In genomic region chr13:73683682-73684081, GRCm38 (mm10) we compare ENCODE assay signal across 10 mouse cellular contexts. TPM values are rescaled to one million over a fixed set of nuclear protein-coding genes. Genes with fewer than 3 reads are reported as not detected.
DNase-seq lines count a peak whose midpoint lies in the region; ATAC-seq lines count a peak whose summit lies in the region.
"Had no signal": no experiment of that assay in that cellular context is flagged by ENCODE, and none has a peak within 500 bp of the region (broad histone marks: within the 10 kb centered on the region; RNA-seq: fewer than 3 reads in every experiment).

No protein-coding gene starts in this region.

- H3K9ac ChIP-seq in midbrain, embryonic 11.5 days (ENCODE audit: low read length), result no peak overlapping the region
- H3K9ac ChIP-seq: heart, embryonic 13.5 days had no signal

- intact Hi-C loops in heart, postnatal 36 days (cut with DNase I), result no loop called here

- WGBS in midbrain, embryonic 11.5 days, result 86% methylated on average over 11 of the region's 11 CpGs

- H3K4me3 ChIP-seq in brown adipose tissue, adult 24 weeks (ENCODE audit: insufficient read depth, low read depth, low read length), result no peak overlapping the region
- H3K4me3 ChIP-seq in midbrain, embryonic 11.5 days (ENCODE audit: low read depth, low read length), result no peak overlapping the region
- H3K4me3 ChIP-seq: heart, embryonic 13.5 days had no signal

- H3K27me3 ChIP-seq in midbrain, embryonic 11.5 days (ENCODE audit: control insufficient read depth, insufficient read depth, low read length), result no peaks in the 10 kb centered on the region

- no peak for ATAC-seq in midbrain, embryonic 11.5 days (ENCODE audit: low FRiP score)

- H3K4me1 ChIP-seq in brown adipose tissue, adult 24 weeks (ENCODE audit: control insufficient read depth, insufficient read depth, insufficient read length, low read length), result peaks cover 6% of the 10 kb centered on the region; the same call in 1 of the 2 replicates
- H3K4me1 ChIP-seq in midbrain, embryonic 11.5 days (ENCODE audit: control insufficient read depth, insufficient read depth, low read length), result no peaks in the 10 kb centered on the region
- H3K4me1 ChIP-seq: heart, embryonic 13.5 days had no signal

- H3K36me3 ChIP-seq in midbrain, embryonic 11.5 days (ENCODE audit: control insufficient read depth, insufficient read depth, low read length), result no peaks in the 10 kb centered on the region
- H3K36me3 ChIP-seq: heart, embryonic 13.5 days had no signal

- H3K4me2 ChIP-seq in midbrain, embryonic 11.5 days, result no peak overlapping the region
- H3K4me2 ChIP-seq: heart, embryonic 13.5 days had no signal

- DNase-seq in kidney, postnatal 25 days, result peak; percentile 36 to 74
- no peak for DNase-seq in kidney, postnatal 4 days
- DNase-seq in heart, postnatal 36 days, result peak; percentile 18 to 24
- peak; percentile 4 for DNase-seq in ovary, postnatal 14 days (ENCODE audit: low spot score)
- DNase-seq in urinary bladder, postnatal 10 days (ENCODE audit: low spot score), result no peak
- DNase-seq in midbrain, embryonic 11.5 days (ENCODE audit: low spot score, missing footprints), result no peak
- DNase-seq: embryo, embryonic 11 days had no signal

- H3K27ac ChIP-seq in brown adipose tissue, adult 24 weeks (replicated peaks; ENCODE audit: low read depth, low read length), result peak overlapping the region; percentile 99
- no peak overlapping the region for H3K27ac ChIP-seq in midbrain, embryonic 11.5 days (ENCODE audit: low read depth, low read length)
- H3K27ac ChIP-seq: heart, embryonic 13.5 days had no signal

- H3K9me3 ChIP-seq in midbrain, embryonic 11.5 days (ENCODE audit: control insufficient read depth, low read length), result no peaks in the 10 kb centered on the region
- H3K9me3 ChIP-seq: heart, embryonic 13.5 days had no signal

RNA-seq across cellular contexts. Expression of gene Slc6a18, which starts 5.9 kb away (rescaled TPM):
- polyA plus RNA-seq in brown adipose tissue, adult 24 weeks (2012; ENCODE audit: insufficient read depth, insufficient read length, missing spikeins), result not detected in 2 replicates
- total RNA-seq in heart, postnatal 36 days (2021), result not detected
- polyA plus RNA-seq in midbrain, embryonic 11.5 days (2014; fragmentation: Nextera tagmentation; extraction: Ambion mirVana), result not detected in 2 replicates
- total RNA-seq: left cerebral cortex, adult 8-10 months had no signal
- polyA plus RNA-seq: heart, embryonic 13.5 days had no signal

RNA-seq across cellular contexts. Expression of gene Slc6a19, which starts 21.0 kb away (rescaled TPM):
- polyA plus RNA-seq in brown adipose tissue, adult 24 weeks (2012; ENCODE audit: insufficient read depth, insufficient read length, missing spikeins), result 2.1 and 2.7 TPM in 2 replicates
- not detected for total RNA-seq in heart, postnatal 36 days (2021)
- polyA plus RNA-seq in midbrain, embryonic 11.5 days (2014; fragmentation: Nextera tagmentation; extraction: Ambion mirVana), result 0.14 and 0.17 TPM in 2 replicates
- polyA plus RNA-seq: heart, embryonic 13.5 days had no signal

RNA-seq across cellular contexts. Expression of gene Slc12a7, which starts 49.2 kb away (rescaled TPM):
- 17.7 and 29.3 TPM in 2 replicates for polyA plus RNA-seq in brown adipose tissue, adult 24 weeks (2012; ENCODE audit: insufficient read depth, insufficient read length, missing spikeins)
- total RNA-seq in heart, postnatal 36 days (2021), result 100 to 1,000 TPM; 163 to 167 TPM
- polyA plus RNA-seq in midbrain, embryonic 11.5 days (2014; fragmentation: Nextera tagmentation; extraction: Ambion mirVana), result 34.3 and 38.2 TPM in 2 replicates

RNA-seq across cellular contexts. Expression of gene Tert, which starts 57.0 kb away (rescaled TPM):
- not detected in 2 replicates for polyA plus RNA-seq in brown adipose tissue, adult 24 weeks (2012; ENCODE audit: insufficient read depth, insufficient read length, missing spikeins)
- total RNA-seq in heart, postnatal 36 days (2021), result not detected
- polyA plus RNA-seq in midbrain, embryonic 11.5 days (2014; fragmentation: Nextera tagmentation; extraction: Ambion mirVana), result 2.1 and 2.5 TPM in 2 replicates

Comparison
In these comparisons a context has a peak if more than half of its experiments do, and no peak if none do; other contexts are left out.
1. DNase-seq: peak in kidney, postnatal 25 days (2 of 2), heart, postnatal 36 days (2 of 2) and ovary, postnatal 14 days (single experiment); none in kidney, postnatal 4 days (0 of 2), urinary bladder, postnatal 10 days (single experiment) and midbrain, embryonic 11.5 days (single experiment).